Mouse (Mus musculus) liver, embryonic 11.5 days (tissue): ENCODE measurements around the gene 4930507D05Rik. TPM values are rescaled to one million over a fixed set of nuclear protein-coding genes. Genes with fewer than 3 reads are reported as not detected.
"Not testable (repeated sequence)": the region's sequence is repeated elsewhere in the genome, so short reads cannot be mapped to it uniquely, and the experiment has no call there.

Experiments
- ATAC-seq: fragments of 200-750 bp; cut with Nextera tagmentation; replicated peaks from 2 replicates; pipeline ENCODE4 v1.8.0; 2017; ENCODE audit warnings: moderate number of reproducible peaks, mild to moderate bottlenecking, moderate TSS enrichment, moderate library complexity; ENCODE audit not compliant: low FRiP score
- DNase-seq: peaks from one replicate; pipeline ENCODE4 v3.0.0-alpha.2; 2017; ENCODE audit warnings: low spot score
- H3K27ac ChIP-seq: fragments of 300-500 bp; sonication (generic); 2 replicates; pipeline ENCODE4 v1.5.1; 2014; ENCODE audit warnings: mild to moderate bottlenecking, low read depth, low read length, control low read depth
- H3K27me3 ChIP-seq: fragments of 300-500 bp; sonication (generic); replicated peaks from 2 replicates; pipeline ENCODE4 v1.6.1; 2014; ENCODE audit warnings: low read length, mixed read lengths; ENCODE audit not compliant: control insufficient read depth, insufficient read depth
- H3K36me3 ChIP-seq: fragments of 300-500 bp; sonication (generic); 2 replicates; pipeline ENCODE4 v1.6.1; 2014; ENCODE audit warnings: mild to moderate bottlenecking, low read length, moderate library complexity, mixed read lengths; ENCODE audit not compliant: control insufficient read depth, insufficient read depth
- H3K4me1 ChIP-seq: fragments of 300-500 bp; sonication (generic); replicated peaks from 2 replicates; pipeline ENCODE4 v1.6.1; 2014; ENCODE audit warnings: low read length, mixed read lengths; ENCODE audit not compliant: control insufficient read depth, insufficient read depth
- H3K4me2 ChIP-seq: fragments of 300-500 bp; sonication (generic); 2 replicates; pipeline ENCODE4 v1.6.1; 2014; ENCODE audit warnings: mild to moderate bottlenecking, control low read depth, moderate library complexity
- H3K4me3 ChIP-seq: fragments of 300-500 bp; sonication (generic); 2 replicates; pipeline ENCODE4 v1.5.1; 2014; ENCODE audit warnings: low read depth, low read length, control low read depth
- H3K9ac ChIP-seq: fragments of 300-500 bp; sonication (generic); 2 replicates; pipeline ENCODE4 v1.6.1; 2014; ENCODE audit warnings: low read depth, low read length, control low read depth
- H3K9me3 ChIP-seq: fragments of 300-500 bp; sonication (generic); 2 replicates; pipeline ENCODE4 v1.6.1; 2016; ENCODE audit warnings: low read length, inconsistent platforms, mixed read lengths; ENCODE audit not compliant: control insufficient read depth
- WGBS: fragments of 180-500 bp; shearing (Covaris S2); extraction: QIAGEN DNeasy Blood & Tissue Kit; methylation state at CpG from one replicate; pipeline ENCODE4 v1.1.7; 2014; 5-methylcytosine and 5-hydroxymethylcytosine counted together
- polyA plus RNA-seq: library from polyadenylated mRNA; unstranded; fragments of >200 nt; fragmentation: Nextera tagmentation; extraction: Ambion mirVana; gene quantifications from 2 replicates; pipeline ENCODE4 v1.2.1, GENCODE M21; 2014

4930507D05Rik gene
- polyA plus RNA-seq, 1 experiment from 2014 or later = 0.63 TPM

DNA sequence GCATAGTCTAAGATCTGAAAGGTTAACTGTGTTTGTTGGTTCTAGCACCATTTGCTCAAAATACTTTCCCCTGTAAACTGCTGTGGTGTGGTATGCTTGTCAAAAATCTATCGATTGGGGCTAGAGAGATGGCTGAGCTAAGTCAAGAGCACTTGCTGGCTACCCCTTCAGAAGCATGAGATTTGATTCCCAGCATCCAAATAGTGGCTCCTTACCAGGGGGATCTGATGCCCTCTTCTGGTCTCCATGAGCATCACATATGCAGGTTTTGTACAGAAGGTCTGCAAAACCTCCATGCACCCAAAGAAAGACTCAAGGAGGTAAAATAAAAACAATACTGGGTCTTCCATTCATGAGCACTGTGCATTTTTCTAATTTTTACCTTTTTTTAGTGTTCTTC, 39.0 kb downstream of the 4930507D05Rik start:
- Histone ChIP-seq H3K4me1 (peaks cover 9% of the 10 kb centered on the region; the same call in 1 of the 2 replicates), H3K9me3 (no peaks in the 10 kb centered on the region), H3K9ac (no peak overlapping the region), H3K4me2 (no peak overlapping the region; the same call in 1 of the 2 replicates), H3K27ac (no peak overlapping the region), H3K36me3 (no peaks in the 10 kb centered on the region), H3K27me3 (no peaks in the 10 kb centered on the region), H3K4me3 (no peak overlapping the region)
- ATAC-seq (no peak), DNase-seq (no peak)
- WGBS = 22% methylated on average over 1 of the region's 1 CpGs

DNA sequence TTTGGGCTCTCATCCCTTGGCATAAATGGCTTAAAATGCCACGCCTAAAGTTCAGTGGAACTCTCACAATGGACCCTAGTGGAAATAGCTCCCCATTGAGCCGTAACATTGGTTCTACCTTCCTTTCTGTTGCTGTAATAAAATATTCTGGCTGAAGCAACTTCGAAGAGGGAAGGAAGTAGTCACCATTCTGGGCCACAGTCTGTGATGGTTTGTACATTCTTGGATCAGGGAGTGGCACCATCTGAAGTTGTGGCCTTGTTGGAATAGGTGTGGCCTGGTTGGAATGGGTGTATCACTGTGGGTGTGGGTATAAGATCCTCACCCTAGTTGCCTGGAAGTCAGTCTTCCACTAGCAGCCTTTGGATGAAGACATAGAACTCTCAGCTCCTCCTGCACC, 42.4 kb downstream of the 4930507D05Rik start:
- not testable (repeated sequence) for H3K4me1 ChIP-seq, H3K9me3 ChIP-seq, H3K27me3 ChIP-seq, H3K36me3 ChIP-seq, H3K9ac ChIP-seq, ATAC-seq, DNase-seq, H3K4me2 ChIP-seq, H3K4me3 ChIP-seq, H3K27ac ChIP-seq
- WGBS = 81% methylated on average over 3 of the region's 3 CpGs

DNA sequence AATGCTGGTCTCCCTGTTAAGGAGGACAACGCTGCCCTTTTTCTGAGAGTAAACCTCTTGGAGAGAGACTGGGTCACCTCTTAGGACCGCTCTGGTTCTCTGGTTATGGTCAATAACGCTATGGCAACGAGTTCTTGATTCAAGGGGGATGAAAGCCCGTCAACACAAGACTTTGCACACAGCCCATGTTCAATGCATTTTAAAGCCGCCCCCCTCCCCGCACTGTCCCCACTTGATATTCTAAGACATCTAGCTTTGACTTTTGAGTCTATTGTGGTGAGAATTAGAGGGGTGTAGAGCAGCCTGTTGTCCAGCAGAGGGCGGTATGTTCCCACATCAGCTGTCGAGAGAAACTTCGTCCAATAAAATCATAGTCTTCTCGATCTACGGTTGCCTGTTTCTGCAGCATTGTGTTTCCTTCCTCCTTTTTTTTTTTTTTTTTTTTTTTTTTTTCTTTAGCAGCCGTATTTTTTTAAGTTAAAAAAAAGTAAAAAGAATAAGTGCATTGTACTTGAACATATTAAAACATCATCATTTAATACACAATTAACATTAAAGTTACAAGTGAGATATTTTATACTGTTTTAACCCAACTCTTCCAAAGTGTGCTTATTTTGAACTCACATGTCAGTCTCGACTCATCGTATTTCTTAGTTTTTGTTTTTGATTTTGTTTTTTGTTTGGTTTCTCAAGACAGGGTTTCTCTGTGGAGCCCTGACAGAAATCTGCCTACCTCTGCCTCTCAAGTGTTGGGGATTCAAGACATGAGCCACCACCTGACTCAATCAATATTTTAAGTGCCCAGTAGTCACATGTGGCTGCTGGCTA, 51.0 kb downstream of the 4930507D05Rik start:
- no peak overlapping the region for H3K4me3 ChIP-seq
- H3K4me1 ChIP-seq = peaks cover 20% of the 10 kb centered on the region
- H3K9me3 ChIP-seq = no peaks in the 10 kb centered on the region
- peak; percentile 52 for DNase-seq
- no peaks in the 10 kb centered on the region for H3K36me3 ChIP-seq
- WGBS = 23% methylated on average over 15 of the region's 15 CpGs
- H3K9ac ChIP-seq = no peak overlapping the region
- no peak overlapping the region for H3K4me2 ChIP-seq
- ATAC-seq = no peak
- H3K27me3 ChIP-seq = no peaks in the 10 kb centered on the region
- no peak overlapping the region for H3K27ac ChIP-seq

Other genes starting within 250 kb of the 4930507D05Rik start
- gene Tspan15, start 218.2 kb upstream of the 4930507D05Rik start, polyA plus RNA-seq = 13.8 and 14.1 TPM in 2 replicates
- gene Tacr2, start 197.1 kb upstream of the 4930507D05Rik start, polyA plus RNA-seq = not detected in 2 replicates
- 123 and 141 TPM in 2 replicates for gene Hk1, start 69.6 kb upstream of the 4930507D05Rik start, polyA plus RNA-seq
- gene Hkdc1, start 27.0 kb upstream of the 4930507D05Rik start, polyA plus RNA-seq = 6.6 and 8.5 TPM in 2 replicates
- gene Supv3l1, start 249 bp downstream of the 4930507D05Rik start, polyA plus RNA-seq = 40.4 and 41.5 TPM in 2 replicates
- gene Vps26a, start 37.3 kb downstream of the 4930507D05Rik start, polyA plus RNA-seq = 77.4 and 87.8 TPM in 2 replicates
- 59.2 and 66.1 TPM in 2 replicates for gene Srgn, start 78.0 kb downstream of the 4930507D05Rik start, polyA plus RNA-seq
- 28.1 and 28.3 TPM in 2 replicates for gene Kif1bp, start 129.0 kb downstream of the 4930507D05Rik start, polyA plus RNA-seq
- gene Ddx21, start 152.8 kb downstream of the 4930507D05Rik start, polyA plus RNA-seq = 72.8 and 74.4 TPM in 2 replicates
- gene Ddx50, start 201.7 kb downstream of the 4930507D05Rik start, polyA plus RNA-seq = 89.8 and 90.1 TPM in 2 replicates